26 mouse cellular contexts compared by ENCODE assay signal in genomic region chr1:184491252-184491651, GRCm38 (mm10).
"Had no signal": no experiment of that assay in that cellular context is flagged by ENCODE, and none has a peak within 500 bp of the region (broad histone marks: within the 10 kb centered on the region; RNA-seq: fewer than 3 reads in every experiment).

No protein-coding gene starts in this region.

- H3K9ac ChIP-seq: heart, embryonic 12.5 days; hindbrain, embryonic 12.5 days; hindbrain, embryonic 14.5 days; intestine, embryonic 15.5 days; limb, embryonic 12.5 days; liver, embryonic 12.5 days; liver, embryonic 14.5 days had no signal

- H3K27me3 ChIP-seq: heart, embryonic 12.5 days; hindbrain, embryonic 12.5 days; intestine, embryonic 15.5 days; limb, embryonic 12.5 days; liver, embryonic 12.5 days had no signal

- H3K27ac ChIP-seq: heart, embryonic 10.5 days; hindbrain, embryonic 10.5 days; hindbrain, embryonic 12.5 days; hindbrain, embryonic 14.5 days; intestine, embryonic 15.5 days; layer of hippocampus, adult 2 months; limb, embryonic 10.5 days; limb, embryonic 12.5 days; liver, embryonic 12.5 days; liver, embryonic 14.5 days had no signal

- DNase-seq: gastrocnemius, postnatal 14 days; gastrocnemius, postnatal 36 days; heart, adult 18-20 months; heart, postnatal 10 days; heart, postnatal 4 days; kidney, adult 18-20 months; kidney, adult 8-10 months; kidney, postnatal 10 days; kidney, postnatal 25 days; kidney, postnatal 4 days; layer of hippocampus, postnatal 36 days; liver had no signal

- H3K4me1 ChIP-seq: intestine, embryonic 15.5 days; liver, embryonic 12.5 days had no signal

- H3K4me2 ChIP-seq: heart, embryonic 12.5 days; hindbrain, embryonic 12.5 days; hindbrain, embryonic 14.5 days; intestine, embryonic 15.5 days; limb, embryonic 12.5 days; liver, embryonic 12.5 days had no signal

- H3K9me3 ChIP-seq: heart, embryonic 10.5 days; heart, embryonic 12.5 days; hindbrain, embryonic 10.5 days; hindbrain, embryonic 12.5 days; intestine, embryonic 15.5 days; limb, embryonic 10.5 days; limb, embryonic 12.5 days; liver, embryonic 12.5 days had no signal

- ATAC-seq: hindbrain, embryonic 16.5 days; inflammation-experienced regulatory T-cells, adult 6 months; intestine, embryonic 15.5 days; intestine, postnatal 0 days; liver, embryonic 12.5 days had no signal

- H3K36me3 ChIP-seq: heart, embryonic 10.5 days; heart, embryonic 12.5 days; hindbrain, embryonic 10.5 days; hindbrain, embryonic 12.5 days; intestine, embryonic 15.5 days; limb, embryonic 10.5 days; limb, embryonic 12.5 days; liver, embryonic 12.5 days had no signal

- H3K4me3 ChIP-seq: heart, embryonic 10.5 days; heart, embryonic 12.5 days; hindbrain, embryonic 10.5 days; hindbrain, embryonic 12.5 days; intestine, embryonic 15.5 days; layer of hippocampus, adult 2 months; limb, embryonic 10.5 days; limb, embryonic 12.5 days; liver, embryonic 12.5 days had no signal
